Mouse (Mus musculus) gastrocnemius, postnatal 10 days (tissue): ENCODE results near the gene Kat8. TPM values are rescaled to one million over a fixed set of nuclear protein-coding genes. Genes with fewer than 3 reads are reported as not detected.

Experiments used
- total RNA-seq, 2 experiments: library from RNA; stranded (reverse); gene quantifications; 2 replicates each; pipeline ENCODE4 v1.2.3; 2021

The Kat8 gene
- total RNA-seq, 2 experiments from 2014 or later, result 12.9 to 16.7 TPM

Other genes starting within 250 kb of the Kat8 start
- gene Bcl7c, start 203.6 kb upstream of the Kat8 start, total RNA-seq, result 10 to 100 TPM; 93.2 to 97.1 TPM
- 10 to 100 TPM in 1 of 2 experiments, 1 to 10 TPM in 1; 9.1 to 12.7 TPM for gene Ctf1, start 199.8 kb upstream of the Kat8 start, total RNA-seq
- not detected for gene Ctf2, start 180.3 kb upstream of the Kat8 start, total RNA-seq
- gene Fbxl19, start 168.0 kb upstream of the Kat8 start, total RNA-seq, result 1 to 10 TPM; 2.9 to 6.0 TPM
- gene Orai3, start 142.7 kb upstream of the Kat8 start, total RNA-seq, result 10 to 100 TPM; 10.2 to 12.3 TPM
- 10 to 100 TPM; 21.2 to 26.2 TPM for gene Setd1a, start 135.8 kb upstream of the Kat8 start, total RNA-seq
- under 1 TPM in 1 of 2 experiments, not detected in 1; 0.47 TPM for gene Gm49388, start 126.9 kb upstream of the Kat8 start, total RNA-seq
- gene Hsd3b7, start 111.9 kb upstream of the Kat8 start, total RNA-seq, result 10 to 100 TPM in 1 of 2 experiments, 1 to 10 TPM in 1; 8.1 to 12.5 TPM
- gene Stx4a, start 88.2 kb upstream of the Kat8 start, total RNA-seq, result 10 to 100 TPM; 52.6 to 69.7 TPM
- gene Stx1b, start 88.0 kb upstream of the Kat8 start, total RNA-seq, result 1 to 10 TPM; 3.0 to 4.6 TPM
- 10 to 100 TPM; 16.2 to 20.1 TPM for gene Zfp646, start 36.3 kb upstream of the Kat8 start, total RNA-seq
- 1 to 10 TPM; 5.8 to 7.7 TPM for gene Zfp668, start 35.7 kb upstream of the Kat8 start, total RNA-seq
- gene Prss53, start 21.5 kb upstream of the Kat8 start, total RNA-seq, result 1 to 10 TPM in 1 of 2 experiments, under 1 TPM in 1; 0.96 to 1.2 TPM
- gene Gm21974, start 17.1 kb upstream of the Kat8 start, total RNA-seq, result not detected
- 10 to 100 TPM; 36.8 to 48.9 TPM for gene Vkorc1, start 16.9 kb upstream of the Kat8 start, total RNA-seq
- 10 to 100 TPM; 84.9 to 89.6 TPM for gene Bckdk, start 8.4 kb upstream of the Kat8 start, total RNA-seq
- not detected for gene Prss8, start 17.6 kb downstream of the Kat8 start, total RNA-seq
- 1 to 10 TPM; 6.6 to 7.9 TPM for gene Prss36, start 34.2 kb downstream of the Kat8 start, total RNA-seq
- gene Fus, start 54.9 kb downstream of the Kat8 start, total RNA-seq, result 100 to 1,000 TPM; 199 to 239 TPM
- gene Pycard, start 81.4 kb downstream of the Kat8 start, total RNA-seq, result 1 to 10 TPM; 3.3 to 4.9 TPM
- gene Trim72, start 91.4 kb downstream of the Kat8 start, total RNA-seq, result 100 to 1,000 TPM; 238 to 256 TPM
- gene Itgam, start 150.1 kb downstream of the Kat8 start, total RNA-seq, result 1 to 10 TPM; 1.5 to 3.4 TPM
- gene Gm49368, start 150.2 kb downstream of the Kat8 start, total RNA-seq, result not detected
- gene Itgax, start 217.0 kb downstream of the Kat8 start, total RNA-seq, result under 1 TPM; 0.09 to 0.18 TPM
- under 1 TPM in 1 of 2 experiments, not detected in 1; 0.09 TPM for gene Itgad, start 241.9 kb downstream of the Kat8 start, total RNA-seq